In the genomic region with DNA sequence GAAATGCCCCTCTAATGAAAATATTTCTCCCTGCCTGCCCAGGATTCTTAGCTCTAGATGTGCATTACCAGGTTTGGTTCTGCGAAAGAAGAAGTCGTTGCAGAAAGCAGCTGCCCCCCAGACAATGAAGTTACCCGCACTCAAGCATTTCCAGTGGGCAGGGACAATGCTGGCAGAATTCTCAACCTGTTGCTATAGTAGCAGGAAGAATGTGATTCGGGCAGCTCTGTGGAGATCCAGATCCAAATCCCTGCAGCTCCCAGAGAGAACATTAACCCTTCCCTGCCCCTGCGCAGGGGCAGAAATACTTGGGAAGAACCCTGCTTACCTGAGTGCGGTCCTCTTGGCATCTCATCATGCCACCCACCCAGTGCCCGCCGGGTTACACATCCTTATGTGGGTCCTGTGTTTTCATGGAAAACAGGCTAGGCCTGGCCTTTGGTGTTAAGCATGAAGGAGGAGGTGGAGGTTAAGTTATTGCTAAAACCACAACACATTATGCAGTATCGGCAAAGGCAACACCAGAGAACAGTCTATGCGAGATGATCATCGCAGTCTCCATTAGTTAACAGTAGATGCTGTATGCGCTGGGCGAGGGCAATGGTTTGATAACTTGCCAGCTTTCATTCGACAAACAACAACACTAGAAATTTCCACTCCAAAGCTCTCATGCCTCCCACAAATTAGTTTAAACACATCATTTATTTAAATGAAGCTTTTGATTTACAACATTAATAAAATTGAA, we compare ENCODE assay signal across 9 mouse cellular contexts.
DNase-seq lines count a peak whose midpoint lies in the region; ATAC-seq lines count a peak whose summit lies in the region.
"Had no signal": no experiment of that assay in that cellular context is flagged by ENCODE, and none has a peak within 500 bp of the region (broad histone marks: within the 10 kb centered on the region; RNA-seq: fewer than 3 reads in every experiment).

No protein-coding gene starts in this region.

- H3K27me3 ChIP-seq in forebrain, embryonic 10.5 days (ENCODE audit: poor library complexity, severe bottlenecking): no peaks in the 10 kb centered on the region
- H3K27me3 ChIP-seq in neural tube, embryonic 14.5 days (ENCODE audit: control insufficient read depth, insufficient read depth, low read length): no peaks in the 10 kb centered on the region

- peaks cover 9% of the 10 kb centered on the region for H3K36me3 ChIP-seq in forebrain, embryonic 10.5 days (replicated peaks)
- H3K36me3 ChIP-seq in neural tube, embryonic 14.5 days (ENCODE audit: control insufficient read depth, insufficient read depth, low read length): no peaks in the 10 kb centered on the region

- H3K4me3 ChIP-seq in forebrain, embryonic 10.5 days: peak overlapping the region; percentile 28
- H3K4me3 ChIP-seq in neural tube, embryonic 14.5 days (ENCODE audit: low read depth, low read length): no peak overlapping the region

- no peak overlapping the region for H3K9ac ChIP-seq in neural tube, embryonic 14.5 days (replicated peaks; ENCODE audit: low read depth, low read length)

- peaks cover 61% of the 10 kb centered on the region for H3K4me1 ChIP-seq in forebrain, embryonic 10.5 days
- H3K4me1 ChIP-seq in neural tube, embryonic 14.5 days (ENCODE audit: control insufficient read depth, insufficient read depth, low read length): peaks cover 14% of the 10 kb centered on the region

- no peaks in the 10 kb centered on the region for H3K9me3 ChIP-seq in forebrain, embryonic 10.5 days
- no peaks in the 10 kb centered on the region for H3K9me3 ChIP-seq in neural tube, embryonic 14.5 days (ENCODE audit: control insufficient read depth, low read length)

- peak; percentile 17 for DNase-seq in kidney, postnatal 14 days
- no peak for DNase-seq in kidney, adult 11 months
- DNase-seq in forebrain, embryonic 10.5 days (ENCODE audit: extremely low spot score, low spot score): peak; percentile 79
- DNase-seq in layer of hippocampus, adult 9-11 months: peak; percentile 68
- DNase-seq in thymus, postnatal 14 days: no peak
- DNase-seq in adrenal gland, postnatal 14 days: no peak
- DNase-seq: heart, postnatal 14 days had no signal

- WGBS in forebrain, embryonic 10.5 days: 45% methylated on average over 14 of the region's 14 CpGs
- 41% methylated on average over 14 of the region's 14 CpGs for WGBS in neural tube, embryonic 14.5 days

- peak; percentile 47; the same call in 1 of the 2 replicates for ATAC-seq in neural tube, embryonic 14.5 days (ENCODE audit: low read depth)
- ATAC-seq in erythroid progenitor cell, adult 5-6 weeks (replicated peaks; ENCODE audit: low FRiP score, poor library complexity, severe bottlenecking): no peak

- H3K4me2 ChIP-seq in neural tube, embryonic 14.5 days (ENCODE audit: low read depth, low read length): no peak overlapping the region

- H3K27ac ChIP-seq in forebrain, embryonic 10.5 days: peak overlapping the region; percentile 86
- no peak overlapping the region for H3K27ac ChIP-seq in neural tube, embryonic 14.5 days (ENCODE audit: low read depth, low read length)

Comparison
In these comparisons a context has a peak if more than half of its experiments do, and no peak if none do; other contexts are left out.
1. DNase-seq: peak in kidney, postnatal 14 days (single experiment), forebrain, embryonic 10.5 days (single experiment) and layer of hippocampus, adult 9-11 months (single experiment); none in kidney, adult 11 months (single experiment), thymus, postnatal 14 days (single experiment) and adrenal gland, postnatal 14 days (single experiment).